8 mouse cellular contexts compared by ENCODE assay signal in the genomic region with DNA sequence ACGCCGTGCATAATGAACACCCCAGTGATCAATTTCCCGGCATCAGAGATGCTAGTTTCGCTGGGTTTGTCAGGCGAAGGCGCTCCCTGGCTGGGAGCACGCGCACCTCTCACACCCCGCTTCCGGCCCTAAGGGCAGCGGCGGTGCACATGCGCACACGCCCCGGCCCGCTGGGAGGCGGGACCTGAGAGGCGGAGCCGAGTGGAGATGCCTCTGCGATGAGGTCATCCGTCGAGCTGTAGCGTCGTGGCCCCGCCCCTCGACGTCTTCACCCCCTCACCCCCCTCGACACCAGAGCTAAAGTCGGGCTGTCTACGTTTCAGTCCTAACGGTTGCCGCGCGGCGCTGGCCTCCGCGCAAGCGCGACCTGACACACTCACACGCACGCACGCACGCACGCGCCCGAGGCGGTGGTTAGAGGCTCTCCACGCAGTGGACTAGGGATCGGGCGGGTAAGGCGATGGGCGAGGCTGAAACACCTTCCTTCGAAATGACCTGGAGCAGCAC. TPM values are rescaled to one million over a fixed set of nuclear protein-coding genes. Genes with fewer than 3 reads are reported as not detected.
A peak's percentile ranks its signal among the peaks of the same experiment; 100 is the strongest.
DNase-seq lines count a peak whose midpoint lies in the region; ATAC-seq lines count a peak whose summit lies in the region.

No protein-coding gene starts in this region.

- H3K27ac ChIP-seq in heart, embryonic 13.5 days (replicated peaks): peak overlapping the region; percentile 99
- H3K27ac ChIP-seq in liver, embryonic 13.5 days: peak overlapping the region; percentile 95
- H3K27ac ChIP-seq in stomach, embryonic 16.5 days (ENCODE audit: low read length): peak overlapping the region; percentile 95

- H3K9me3 ChIP-seq in heart, embryonic 13.5 days: no peaks in the 10 kb centered on the region
- H3K9me3 ChIP-seq in liver, embryonic 13.5 days (replicated peaks): no peaks in the 10 kb centered on the region
- no peaks in the 10 kb centered on the region for H3K9me3 ChIP-seq in stomach, embryonic 16.5 days (replicated peaks; ENCODE audit: control insufficient read depth, low read length)

- WGBS in heart, embryonic 13.5 days: under 1% methylated on average over 53 of the region's 53 CpGs
- WGBS in liver, embryonic 13.5 days (ENCODE audit: insufficient replicate concordance): under 1% methylated on average over 53 of the region's 53 CpGs
- WGBS in stomach, embryonic 16.5 days: under 1% methylated on average over 53 of the region's 53 CpGs

- H3K9ac ChIP-seq in heart, embryonic 13.5 days: peak overlapping the region; percentile 95
- peak overlapping the region; percentile 97 for H3K9ac ChIP-seq in liver, embryonic 13.5 days
- peak overlapping the region; percentile 93 for H3K9ac ChIP-seq in stomach, embryonic 16.5 days (ENCODE audit: low read length)

- peak; percentile 89 for ATAC-seq in erythroid progenitor cell, adult 5-6 weeks (replicated peaks; ENCODE audit: low FRiP score, poor library complexity, severe bottlenecking)
- ATAC-seq in heart, embryonic 13.5 days (ENCODE audit: extremely low read depth, insufficient number of reproducible peaks, low FRiP score, low TSS enrichment): peak; percentile 88
- peak; percentile 89 for ATAC-seq in liver, embryonic 13.5 days (ENCODE audit: low read depth)
- peak; percentile 91 for ATAC-seq in stomach, embryonic 16.5 days (ENCODE audit: insufficient read depth, low FRiP score)

- H3K4me3 ChIP-seq in heart, embryonic 13.5 days: peak overlapping the region; percentile 86
- peak overlapping the region; percentile 84 for H3K4me3 ChIP-seq in liver, embryonic 13.5 days (replicated peaks)
- H3K4me3 ChIP-seq in stomach, embryonic 16.5 days (replicated peaks; ENCODE audit: low read length): peak overlapping the region; percentile 73

- peak; percentile 100 for DNase-seq in CD4-positive helper T cell, adult 2 months (ENCODE audit: low read depth, low spot score)
- peak; percentile 97 for DNase-seq in brain, embryonic 18.5 days (ENCODE audit: low read depth, low spot score)
- peak; percentile 98 for DNase-seq in kidney, postnatal 14 days
- DNase-seq in liver, embryonic 13.5 days: peak; percentile 95
- DNase-seq in neural tube, embryonic 10.5 days (ENCODE audit: extremely low spot score, low spot score): peak; percentile 94

- peak overlapping the region; percentile 96 for H3K4me2 ChIP-seq in heart, embryonic 13.5 days
- H3K4me2 ChIP-seq in liver, embryonic 13.5 days: peak overlapping the region; percentile 96
- peak overlapping the region; percentile 96 for H3K4me2 ChIP-seq in stomach, embryonic 16.5 days (ENCODE audit: low read depth, low read length)

- peaks cover 25% of the 10 kb centered on the region for H3K27me3 ChIP-seq in heart, embryonic 13.5 days (replicated peaks)
- peaks cover 32% of the 10 kb centered on the region for H3K27me3 ChIP-seq in liver, embryonic 13.5 days
- no peaks in the 10 kb centered on the region for H3K27me3 ChIP-seq in stomach, embryonic 16.5 days (ENCODE audit: control insufficient read depth, insufficient read depth, low read length)

- H3K4me1 ChIP-seq in heart, embryonic 13.5 days: peaks cover 56% of the 10 kb centered on the region
- peaks cover 67% of the 10 kb centered on the region for H3K4me1 ChIP-seq in liver, embryonic 13.5 days (replicated peaks)
- peaks cover 45% of the 10 kb centered on the region for H3K4me1 ChIP-seq in stomach, embryonic 16.5 days (ENCODE audit: control insufficient read depth, insufficient read depth, low read length)

- peaks cover 30% of the 10 kb centered on the region for H3K36me3 ChIP-seq in heart, embryonic 13.5 days
- peaks cover 31% of the 10 kb centered on the region for H3K36me3 ChIP-seq in liver, embryonic 13.5 days
- peaks cover 18% of the 10 kb centered on the region for H3K36me3 ChIP-seq in stomach, embryonic 16.5 days (ENCODE audit: control insufficient read depth, insufficient read depth, low read length)

RNA-seq across cellular contexts. Expression of a gene that starts 3.0 kb away (rescaled TPM):
- 24.5 and 35.2 TPM in 2 replicates for total RNA-seq in erythroid progenitor cell, adult 5-6 weeks (2015; ENCODE audit: low replicate concordance)
- 31.4 and 31.7 TPM in 2 replicates for total RNA-seq in erythroid progenitor cell, adult 5-6 weeks (2017; ENCODE audit: low replicate concordance)
- polyA plus RNA-seq in heart, embryonic 13.5 days (2015; fragmentation: Nextera tagmentation; extraction: Ambion mirVana): 47.6 and 56.1 TPM in 2 replicates
- 17.5 and 18.2 TPM in 2 replicates for polyA plus RNA-seq in liver, embryonic 13.5 days (2015; fragmentation: Nextera tagmentation; extraction: Ambion mirVana)
- 63.8 and 72.2 TPM in 2 replicates for polyA plus RNA-seq in stomach, embryonic 16.5 days (2015; fragmentation: Nextera tagmentation; extraction: Ambion mirVana)

RNA-seq across cellular contexts. Expression of a gene that starts 7.3 kb away (rescaled TPM):
- total RNA-seq in erythroid progenitor cell, adult 5-6 weeks (2015; ENCODE audit: low replicate concordance): not detected in 2 replicates
- total RNA-seq in erythroid progenitor cell, adult 5-6 weeks (2017; ENCODE audit: low replicate concordance): not detected in 2 replicates
- not detected in 2 replicates for polyA plus RNA-seq in heart, embryonic 13.5 days (2015; fragmentation: Nextera tagmentation; extraction: Ambion mirVana)
- 0.21 TPM in 1 of 2 replicates, not detected in the other for polyA plus RNA-seq in liver, embryonic 13.5 days (2015; fragmentation: Nextera tagmentation; extraction: Ambion mirVana)
- 0.76 and 1.6 TPM in 2 replicates for polyA plus RNA-seq in stomach, embryonic 16.5 days (2015; fragmentation: Nextera tagmentation; extraction: Ambion mirVana)

RNA-seq across cellular contexts. Expression of a gene that starts 8.7 kb away (rescaled TPM):
- 9.6 and 16.9 TPM in 2 replicates for total RNA-seq in erythroid progenitor cell, adult 5-6 weeks (2015; ENCODE audit: low replicate concordance)
- 8.9 and 19.1 TPM in 2 replicates for total RNA-seq in erythroid progenitor cell, adult 5-6 weeks (2017; ENCODE audit: low replicate concordance)
- 44.5 and 51.6 TPM in 2 replicates for polyA plus RNA-seq in heart, embryonic 13.5 days (2015; fragmentation: Nextera tagmentation; extraction: Ambion mirVana)
- 40.1 and 44.6 TPM in 2 replicates for polyA plus RNA-seq in liver, embryonic 13.5 days (2015; fragmentation: Nextera tagmentation; extraction: Ambion mirVana)
- 35.0 and 38.2 TPM in 2 replicates for polyA plus RNA-seq in stomach, embryonic 16.5 days (2015; fragmentation: Nextera tagmentation; extraction: Ambion mirVana)

RNA-seq across cellular contexts. Expression of a gene that starts 12.3 kb away (rescaled TPM):
- 1.4 and 31.4 TPM in 2 replicates for total RNA-seq in erythroid progenitor cell, adult 5-6 weeks (2015; ENCODE audit: low replicate concordance)
- total RNA-seq in erythroid progenitor cell, adult 5-6 weeks (2017; ENCODE audit: low replicate concordance): 1.1 and 1.2 TPM in 2 replicates
- 27.8 and 27.9 TPM in 2 replicates for polyA plus RNA-seq in heart, embryonic 13.5 days (2015; fragmentation: Nextera tagmentation; extraction: Ambion mirVana)
- polyA plus RNA-seq in liver, embryonic 13.5 days (2015; fragmentation: Nextera tagmentation; extraction: Ambion mirVana): 14.3 and 16.0 TPM in 2 replicates
- 40.8 and 42.6 TPM in 2 replicates for polyA plus RNA-seq in stomach, embryonic 16.5 days (2015; fragmentation: Nextera tagmentation; extraction: Ambion mirVana)

RNA-seq across cellular contexts. Expression of a gene that starts 12.4 kb away (rescaled TPM):
- not detected in 2 replicates for total RNA-seq in erythroid progenitor cell, adult 5-6 weeks (2015; ENCODE audit: low replicate concordance)
- 1.8 and 2.9 TPM in 2 replicates for total RNA-seq in erythroid progenitor cell, adult 5-6 weeks (2017; ENCODE audit: low replicate concordance)
- polyA plus RNA-seq in heart, embryonic 13.5 days (2015; fragmentation: Nextera tagmentation; extraction: Ambion mirVana): 17.7 and 19.1 TPM in 2 replicates
- 17.4 and 17.7 TPM in 2 replicates for polyA plus RNA-seq in liver, embryonic 13.5 days (2015; fragmentation: Nextera tagmentation; extraction: Ambion mirVana)
- polyA plus RNA-seq in stomach, embryonic 16.5 days (2015; fragmentation: Nextera tagmentation; extraction: Ambion mirVana): 27.4 and 30.0 TPM in 2 replicates

Comparison
In these comparisons a context has a peak if more than half of its experiments do, and no peak if none do; other contexts are left out.
1. Peak in every context shown above with its lines: DNase-seq, ATAC-seq, H3K4me3 ChIP-seq and H3K27ac ChIP-seq.